Mouse (Mus musculus) spleen, adult 2 months (tissue): ENCODE results near the gene Dcbld1.
"Not testable (repeated sequence)": the region's sequence is repeated elsewhere in the genome, so short reads cannot be mapped to it uniquely, and the experiment has no call there.

Experiments used
- CTCF ChIP-seq: fragments of 200-500 bp; IDR thresholded peaks from 2 replicates; pipeline ENCODE4 v1.5.1; 2011; ENCODE audit warnings: mild to moderate bottlenecking, inconsistent platforms; ENCODE audit not compliant: insufficient read depth, insufficient read length, insufficient replicate concordance; ENCODE audit errors: extremely low read depth
- POLR2A ChIP-seq: fragments of 200-500 bp; IDR thresholded peaks from 2 replicates; pipeline ENCODE4 v1.6.1; 2011; ENCODE audit warnings: low read depth, low read length, inconsistent platforms

- not testable (repeated sequence) for TF ChIP-seq POLR2A, CTCF
These were observed 59.0 kb downstream of the Dcbld1 start for GRCm38 (mm10) chr10:52292391-52292790.
